Mouse (Mus musculus): ENCODE results near the gene Hnf1a.

The Hnf1a gene

GRCm38 (mm10) chr5:114970824-114971227, at the start of gene Hnf1a:
Hnf1a (minus strand) TSS chr5:114971094.
- DNase-seq (ENCODE audit: low spot score in 2 of 2) = no peak

DNA sequence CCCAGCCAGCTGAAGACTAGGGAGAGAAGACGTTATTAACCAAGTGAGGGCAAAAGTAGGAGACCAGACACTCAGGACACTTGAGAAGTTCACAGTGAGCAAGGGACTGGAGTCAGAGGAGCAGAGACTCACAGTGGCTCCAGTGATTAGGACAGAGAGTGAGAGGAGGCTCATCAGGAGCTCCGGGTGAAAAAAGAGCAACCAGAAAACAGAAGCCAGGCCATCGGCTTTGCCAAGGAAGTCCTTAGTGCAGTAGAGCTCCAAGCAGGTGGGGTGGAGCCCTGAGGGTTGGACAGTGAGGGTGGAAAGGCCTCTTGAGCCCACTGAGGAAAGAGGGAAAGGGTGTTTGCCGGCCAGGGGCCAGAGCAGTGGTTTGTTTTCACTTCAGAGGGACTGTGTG, 47.9 kb upstream of the Hnf1a start:
- DNase-seq (ENCODE audit: low spot score in 2 of 2) = no peak

GRCm38 (mm10) chr5:115018270-115018669, 47.4 kb upstream of the Hnf1a start:
- peak; percentile 36 to 54 for DNase-seq (ENCODE audit: low spot score in 2 of 2)

DNA sequence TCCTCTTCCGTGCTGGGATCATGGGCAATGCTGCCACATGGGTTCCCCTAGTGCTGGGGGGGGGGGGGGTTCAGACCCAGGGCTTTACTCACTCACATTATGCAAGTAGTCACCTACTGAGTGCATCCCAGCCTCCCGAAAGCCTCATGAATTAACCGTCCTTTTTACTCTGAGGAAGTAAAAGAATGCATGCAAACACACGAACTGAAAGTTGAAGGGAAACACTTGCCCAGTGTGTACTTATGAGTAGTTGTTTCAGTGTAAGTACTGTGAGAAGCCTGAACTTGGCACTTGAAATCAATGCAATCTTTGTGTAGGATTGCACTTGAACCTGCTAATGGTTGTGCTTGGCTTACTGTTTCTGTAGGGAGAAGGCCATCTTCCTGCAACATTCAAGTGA, 44.2 kb upstream of the Hnf1a start:
- DNase-seq (ENCODE audit: low spot score in 2 of 2) = no peak

DNA sequence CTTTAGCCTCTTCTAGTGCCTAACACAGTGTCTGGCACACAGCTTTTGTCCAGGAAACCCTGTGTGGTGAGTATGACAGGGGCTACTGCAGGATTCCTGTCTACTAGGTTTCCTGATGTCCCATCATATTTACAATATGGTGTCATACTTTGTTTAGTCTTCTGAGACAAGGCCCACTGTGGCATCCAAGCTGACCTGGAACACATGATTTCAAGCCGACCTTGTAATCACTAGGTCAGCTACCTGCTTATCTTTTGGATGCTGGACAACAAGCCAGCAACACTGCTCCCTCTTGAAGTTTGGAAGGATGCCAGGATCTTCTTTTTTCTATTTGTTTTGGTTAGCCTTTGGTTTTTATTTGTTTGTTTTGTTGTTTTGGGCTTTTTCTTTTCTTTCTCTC, 43.7 kb upstream of the Hnf1a start:
- DNase-seq (ENCODE audit: low spot score in 2 of 2) = no peak

- DNase-seq (ENCODE audit: low spot score in 2 of 2) = no peak
Observed at GRCm38 (mm10) chr5:115013436-115013835, 42.5 kb upstream of the Hnf1a start.

- peak; percentile 48 to 50 for DNase-seq (ENCODE audit: low spot score in 2 of 2)
Observed at GRCm38 (mm10) chr5:115011519-115012261, 40.8 kb upstream of the Hnf1a start.

- DNase-seq (ENCODE audit: low spot score in 2 of 2) = no peak
Observed at GRCm38 (mm10) chr5:115011217-115011518, 40.3 kb upstream of the Hnf1a start.

- DNase-seq (ENCODE audit: low spot score in 2 of 2) = peak; percentile 94 to 95
Observed at GRCm38 (mm10) chr5:115010577-115011216, 39.8 kb upstream of the Hnf1a start, which contains the start of gene Sppl3. Sppl3 (plus strand) TSS chr5:115011137.

GRCm38 (mm10) chr5:115009961-115010360, 39.1 kb upstream of the Hnf1a start:
- no peak for DNase-seq (ENCODE audit: low spot score in 2 of 2)

GRCm38 (mm10) chr5:115009143-115009542, 38.2 kb upstream of the Hnf1a start:
- no peak for DNase-seq (ENCODE audit: low spot score in 2 of 2)

- no peak for DNase-seq (ENCODE audit: low spot score in 2 of 2)
Observed at GRCm38 (mm10) chr5:115008307-115008706, 37.4 kb upstream of the Hnf1a start.

DNA sequence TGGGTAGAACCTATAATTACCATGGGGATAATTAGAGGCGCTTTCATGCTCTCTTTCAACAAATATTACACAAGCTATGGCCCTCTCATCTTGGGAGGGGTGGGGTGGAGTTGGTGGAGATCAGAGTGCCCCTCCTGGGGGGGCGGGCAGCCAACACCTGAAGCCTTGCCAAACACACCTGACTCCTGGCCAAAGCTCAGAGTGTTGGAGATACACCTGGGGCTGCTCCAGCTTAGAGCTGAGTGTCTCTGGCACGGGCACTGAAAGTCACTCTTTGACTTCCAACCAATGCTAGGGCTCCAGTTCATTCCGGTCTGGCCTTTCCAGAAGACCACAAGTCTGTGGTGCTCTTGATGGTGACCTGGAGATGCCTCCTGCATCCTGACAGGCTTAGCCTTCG, 36.9 kb upstream of the Hnf1a start:
- DNase-seq (ENCODE audit: low spot score in 2 of 2) = no peak

DNA sequence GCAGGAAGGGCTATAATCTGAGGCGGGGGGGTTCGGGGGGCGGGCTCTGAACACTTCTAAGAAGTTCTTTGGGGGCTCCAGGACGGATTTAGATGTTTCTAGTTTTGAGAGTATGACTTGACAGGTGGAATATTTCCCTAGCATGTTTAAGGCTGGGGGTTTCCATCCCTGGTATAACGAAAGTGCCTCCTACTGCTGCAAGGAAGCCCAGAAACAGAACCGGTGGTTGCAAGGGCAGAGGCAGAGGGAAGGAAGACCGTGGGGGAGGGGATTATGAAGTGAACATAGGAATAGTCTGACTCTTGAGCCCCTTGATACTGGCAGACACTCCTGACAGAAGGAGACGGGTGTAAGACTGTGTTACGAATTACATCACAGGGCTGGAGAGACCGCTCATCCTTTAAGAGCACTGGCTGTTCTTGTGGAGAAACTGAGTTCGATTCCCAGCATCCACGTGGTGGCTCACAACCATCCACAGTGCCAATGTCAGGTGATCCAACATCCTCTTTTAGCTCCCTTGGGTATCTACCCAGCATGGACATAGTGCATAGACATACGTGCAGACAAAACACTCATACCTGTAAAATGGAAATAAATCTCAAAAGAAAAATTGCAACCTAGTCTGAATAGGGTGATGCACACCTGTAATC, 32.5 kb upstream of the Hnf1a start:
- DNase-seq (ENCODE audit: low spot score in 2 of 2) = no peak

DNA sequence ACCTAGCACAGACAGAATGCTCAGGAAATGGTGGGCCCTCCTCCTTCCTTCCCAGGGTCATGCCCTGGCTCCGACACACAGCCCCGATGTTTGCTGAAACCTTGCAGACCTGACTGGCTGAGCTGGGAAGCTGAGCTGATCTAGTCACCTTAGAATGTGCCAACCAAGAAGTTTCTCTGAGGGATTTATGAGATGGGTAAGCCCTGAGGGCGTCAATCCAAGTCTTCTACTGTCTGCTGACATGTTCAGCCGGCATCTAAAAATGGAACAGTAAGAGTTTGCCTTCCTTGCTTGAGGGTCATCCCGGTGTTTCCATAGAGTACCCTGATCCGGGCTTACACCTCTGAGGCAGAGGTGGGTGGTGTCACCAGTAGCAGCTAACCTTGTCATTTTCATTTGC, 31.9 kb upstream of the Hnf1a start:
- DNase-seq (ENCODE audit: low spot score in 2 of 2) = no peak

- DNase-seq (ENCODE audit: low spot score in 2 of 2) = no peak
Observed at GRCm38 (mm10) chr5:115001464-115001863, 30.6 kb upstream of the Hnf1a start.

GRCm38 (mm10) chr5:115000503-115000902, 29.6 kb upstream of the Hnf1a start:
- no peak for DNase-seq (ENCODE audit: low spot score in 2 of 2)

DNA sequence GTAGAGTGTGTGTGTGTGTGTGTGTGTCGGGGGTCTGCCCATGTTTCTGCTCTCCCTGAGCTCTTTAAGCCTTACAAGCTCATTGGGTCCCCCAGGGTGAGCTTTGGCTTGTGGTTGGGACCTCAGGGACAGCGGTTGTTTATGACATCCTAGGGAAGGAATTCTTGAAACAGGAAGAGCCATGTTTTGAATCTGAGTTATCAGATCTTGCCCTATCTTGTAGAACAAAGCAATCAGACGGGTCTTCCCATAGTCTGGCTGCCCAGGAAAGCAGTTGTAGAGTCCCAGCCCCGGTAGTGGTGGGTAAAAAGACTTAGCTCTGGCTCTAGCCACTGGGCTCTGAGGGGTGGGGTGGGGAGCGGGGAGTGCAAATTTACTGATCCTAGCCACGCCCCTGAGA, 26.4 kb upstream of the Hnf1a start:
- DNase-seq (ENCODE audit: low spot score in 2 of 2) = no peak

- no peak for DNase-seq (ENCODE audit: low spot score in 2 of 2)
Observed at GRCm38 (mm10) chr5:114996447-114996846, 25.6 kb upstream of the Hnf1a start.

DNA sequence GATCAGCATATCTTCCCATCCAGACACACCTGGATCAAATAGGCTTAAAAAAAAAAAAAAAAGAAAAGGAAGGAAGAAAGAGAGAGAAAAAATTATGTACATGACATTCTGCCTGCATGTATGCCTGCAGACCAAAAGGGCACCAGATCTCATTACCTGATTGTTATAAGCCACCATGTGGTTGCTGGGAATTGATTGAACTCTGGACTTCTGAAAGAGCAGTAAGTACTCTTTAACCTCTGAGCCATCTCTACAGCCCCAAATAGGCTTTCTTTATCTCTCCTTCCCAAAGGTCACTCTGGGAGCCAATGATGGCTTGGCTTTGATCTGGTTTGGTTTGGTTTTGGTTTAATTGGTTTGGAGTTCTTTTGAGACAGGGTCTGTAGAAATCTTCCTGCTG, 14.2 kb upstream of the Hnf1a start:
- no peak for DNase-seq (ENCODE audit: low spot score in 2 of 2)

DNA sequence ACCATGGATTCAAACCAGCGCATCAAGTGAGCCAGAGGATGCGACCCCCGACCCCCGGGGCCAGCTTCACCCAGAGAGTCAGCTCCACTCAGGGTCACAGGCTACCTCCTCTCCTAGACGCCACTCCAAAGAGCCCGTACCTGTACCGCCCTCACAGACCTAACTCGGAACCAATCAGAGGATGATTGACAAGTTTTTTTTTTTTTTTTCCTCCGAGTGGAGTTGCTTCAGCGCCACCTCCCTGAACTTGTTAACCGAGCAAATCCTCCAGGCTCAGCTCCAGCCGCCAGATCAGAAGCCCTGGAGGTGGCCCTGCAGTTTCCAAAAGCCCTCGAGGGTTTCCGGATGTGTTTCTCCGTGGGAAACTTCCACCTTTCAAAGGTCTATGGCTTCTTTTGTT, 11.1 kb upstream of the Hnf1a start:
- no peak for DNase-seq (ENCODE audit: low spot score in 2 of 2)

DNA sequence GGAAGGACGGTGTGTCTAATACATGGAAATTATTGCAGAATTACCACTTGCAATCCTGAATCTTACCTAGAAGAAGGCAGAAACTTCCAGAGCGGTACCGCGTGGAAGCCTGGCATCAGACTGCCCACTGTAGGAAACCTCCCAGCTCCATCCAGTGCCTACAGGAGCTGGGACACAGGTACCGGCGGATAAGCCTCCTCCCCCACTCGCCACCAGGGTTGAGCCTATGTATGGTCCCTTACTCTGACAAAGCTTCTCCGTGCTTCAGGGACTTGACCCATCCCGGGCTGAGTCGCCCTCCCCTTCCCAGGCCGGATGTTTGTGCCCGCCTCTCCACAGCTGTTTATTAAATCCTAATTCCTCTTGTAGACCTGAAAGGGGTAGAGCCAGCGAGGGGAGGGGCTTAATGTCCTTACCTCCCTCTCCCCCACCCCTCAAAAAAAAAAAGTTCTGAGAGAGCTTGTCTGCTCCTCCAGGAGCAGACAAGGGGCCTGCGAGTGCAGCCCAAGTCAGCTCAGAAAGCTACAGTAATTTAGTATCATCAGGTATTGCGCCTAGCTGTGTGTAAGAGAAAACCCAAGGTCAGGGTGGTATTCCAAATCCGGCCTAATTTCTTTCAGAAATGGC, 9.3 kb upstream of the Hnf1a start:
- no peak for DNase-seq (ENCODE audit: low spot score in 2 of 2)
